Comparison of ENCODE assay signal across 9 mouse cellular contexts in genomic region chr17:9904525-9904991, GRCm38 (mm10).
DNase-seq lines count a peak whose midpoint lies in the region; ATAC-seq and TF ChIP-seq lines count a peak whose summit lies in the region.
"Had no signal": no experiment of that assay in that cellular context is flagged by ENCODE, and none has a peak within 500 bp of the region (broad histone marks: within the 10 kb centered on the region; RNA-seq: fewer than 3 reads in every experiment).

No protein-coding gene starts in this region.

- 36% methylated on average over 6 of the region's 6 CpGs for WGBS in lung, adult 2 months

- TF ChIP-seq CTCF in lung, adult 2 months (IDR thresholded peaks at IDR 0.05; ENCODE audit: insufficient read depth, low read length) = no peak

- H3K4me3 ChIP-seq in lung, adult 2 months (replicated peaks; ENCODE audit: extremely low read depth, low read depth, low read length) = no peak overlapping the region

- TF ChIP-seq POLR2A in lung, adult 2 months (IDR thresholded peaks at IDR 0.05; ENCODE audit: borderline replicate concordance, extremely low read depth, low read depth, low read length) = no peak

- H3K4me1 ChIP-seq in lung, adult 2 months (ENCODE audit: control insufficient read depth, insufficient read depth, low read length) = peaks cover 13% of the 10 kb centered on the region

- DNase-seq in cerebellum, postnatal 10 days = peak; percentile 42 to 60
- DNase-seq in lung, adult 18-20 months = peak; percentile 19 to 69
- no peak for DNase-seq in lung, adult 2 months
- DNase-seq in lung, postnatal 14 days = peak; percentile 61
- peak; percentile 16 for DNase-seq in right cerebral cortex, postnatal 14 days
- DNase-seq in spleen, postnatal 10 days (ENCODE audit: low spot score in 2 of 2) = no peak
- DNase-seq: thymus, postnatal 25 days had no signal

- no peak for ATAC-seq in cerebellum, adult (ENCODE audit: insufficient number of reproducible peaks, low FRiP score, low TSS enrichment)
- ATAC-seq in monocyte, adult 5-6 weeks (replicated peaks; ENCODE audit: insufficient number of reproducible peaks, low FRiP score, low TSS enrichment, poor library complexity, severe bottlenecking) = no peak

Comparison
In these comparisons a context has a peak if more than half of its experiments do, and no peak if none do; other contexts are left out.
1. DNase-seq: peak in cerebellum, postnatal 10 days (2 of 2), lung, adult 18-20 months (2 of 2), lung, postnatal 14 days (single experiment) and right cerebral cortex, postnatal 14 days (single experiment); none in lung, adult 2 months (single experiment) and spleen, postnatal 10 days (0 of 2).